Mouse (Mus musculus) embryo, embryonic 10 days (tissue): ENCODE measurements around the gene Vamp2.
A peak's percentile ranks its signal among the peaks of the same experiment; 100 is the strongest.

Experiments used
- DNase-seq: peaks from one replicate; pipeline ENCODE4 v3.0.0-alpha.2; 2015; ENCODE audit warnings: low spot score

Vamp2 gene

GRCm38 (mm10) chr11:69099177-69099914 lies 11.1 kb downstream of the Vamp2 start:
- DNase-seq: no peak

GRCm38 (mm10) chr11:69099915-69100345 lies 11.6 kb downstream of the Vamp2 start:
- DNase-seq: peak; percentile 91

GRCm38 (mm10) chr11:69100639-69101360 lies 12.5 kb downstream of the Vamp2 start:
- no peak for DNase-seq

DNA sequence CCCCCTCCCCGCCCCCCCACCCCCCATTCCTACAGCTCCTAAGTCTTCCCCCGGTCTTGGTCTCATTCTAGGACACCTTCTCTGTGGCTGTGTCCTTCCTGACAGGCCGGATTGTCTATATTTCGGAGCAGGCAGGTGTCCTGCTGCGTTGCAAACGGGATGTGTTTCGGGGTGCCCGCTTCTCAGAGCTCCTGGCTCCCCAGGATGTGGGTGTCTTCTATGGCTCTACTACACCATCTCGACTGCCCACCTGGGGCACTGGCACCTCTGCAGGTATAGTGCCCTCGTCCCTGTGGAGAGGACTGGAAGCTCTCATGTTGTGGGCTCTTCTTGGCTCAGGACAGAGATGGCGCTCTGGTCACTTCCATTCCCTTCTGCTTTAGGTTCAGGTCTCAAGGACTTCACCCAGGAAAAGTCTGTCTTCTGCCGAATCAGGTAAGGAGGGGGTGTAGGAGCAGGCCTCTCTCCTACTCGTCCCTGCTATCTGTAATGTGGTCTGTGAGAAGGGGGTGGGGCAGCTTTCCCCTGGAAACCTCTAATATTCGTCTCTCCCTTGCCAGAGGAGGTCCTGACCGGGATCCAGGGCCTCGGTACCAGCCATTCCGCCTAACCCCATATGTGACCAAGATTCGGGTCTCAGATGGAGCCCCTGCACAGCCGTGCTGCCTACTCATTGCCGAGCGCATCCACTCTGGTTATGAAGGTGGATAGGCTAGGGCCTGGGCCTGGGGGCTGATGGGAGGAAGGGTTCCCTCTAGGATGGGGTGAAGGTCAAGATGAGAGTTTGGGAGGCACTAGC lies 13.5 kb downstream of the Vamp2 start:
- no peak for DNase-seq

- DNase-seq: no peak
These were observed 14.1 kb downstream of the Vamp2 start for GRCm38 (mm10) chr11:69102403-69102725.

- no peak for DNase-seq
These were observed 14.8 kb downstream of the Vamp2 start for GRCm38 (mm10) chr11:69103121-69103520.

- no peak for DNase-seq
These were observed 15.5 kb downstream of the Vamp2 start for GRCm38 (mm10) chr11:69103531-69104435.

DNA sequence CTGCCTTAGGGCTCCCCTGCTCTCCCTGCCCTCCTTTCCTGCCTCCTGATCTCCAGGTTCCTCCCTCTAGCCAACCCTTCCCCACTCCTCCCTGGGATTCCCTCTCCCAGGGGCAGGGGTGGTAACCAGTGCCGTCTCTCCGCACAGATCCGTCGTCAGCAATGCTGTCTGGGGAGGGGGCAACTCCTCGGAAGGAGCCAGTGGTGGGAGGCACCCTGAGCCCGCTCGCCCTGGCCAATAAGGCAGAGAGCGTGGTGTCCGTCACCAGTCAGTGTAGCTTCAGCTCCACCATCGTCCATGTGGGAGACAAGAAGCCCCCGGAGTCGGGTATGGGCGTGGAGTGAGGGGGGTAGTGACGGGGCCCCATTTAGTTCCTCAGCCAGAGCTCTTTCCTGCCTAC lies 16.2 kb downstream of the Vamp2 start:
- DNase-seq: no peak

DNA sequence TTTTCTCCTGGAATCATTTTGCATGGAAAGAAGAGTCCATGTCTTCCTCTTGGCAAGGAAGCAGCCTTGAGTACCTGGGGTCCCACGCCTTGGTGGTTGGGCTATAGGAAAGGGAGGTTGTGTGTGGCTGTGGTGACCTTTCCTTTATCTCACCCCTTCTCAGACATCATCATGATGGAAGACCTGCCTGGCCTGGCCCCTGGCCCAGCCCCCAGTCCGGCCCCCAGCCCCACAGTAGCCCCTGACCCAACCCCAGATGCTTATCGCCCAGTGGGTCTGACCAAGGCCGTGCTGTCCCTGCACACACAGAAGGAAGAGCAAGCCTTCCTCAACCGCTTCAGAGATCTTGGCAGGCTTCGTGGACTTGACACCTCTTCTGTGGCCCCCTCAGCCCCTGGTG lies 16.9 kb downstream of the Vamp2 start:
- DNase-seq: no peak

GRCm38 (mm10) chr11:69105796-69106195 lies 17.5 kb downstream of the Vamp2 start:
- DNase-seq: no peak

DNA sequence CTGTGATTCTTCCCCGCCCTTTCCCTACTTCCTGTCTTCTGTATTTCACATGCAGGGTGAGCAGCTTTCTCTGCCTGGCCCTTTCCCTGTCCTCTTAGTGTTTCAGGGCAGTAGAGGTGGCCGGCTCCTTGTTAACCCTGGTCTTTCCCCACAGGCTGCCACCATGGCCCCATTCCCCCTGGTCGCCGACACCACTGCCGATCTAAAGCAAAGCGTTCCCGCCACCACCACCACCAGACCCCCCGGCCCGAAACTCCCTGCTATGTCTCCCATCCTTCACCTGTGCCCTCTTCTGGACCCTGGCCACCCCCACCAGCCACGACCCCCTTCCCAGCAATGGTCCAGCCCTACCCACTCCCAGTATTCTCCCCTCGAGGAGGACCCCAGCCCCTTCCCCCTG lies 18.0 kb downstream of the Vamp2 start:
- DNase-seq: no peak

GRCm38 (mm10) chr11:69106842-69107241 lies 18.6 kb downstream of the Vamp2 start:
- DNase-seq: no peak

DNA sequence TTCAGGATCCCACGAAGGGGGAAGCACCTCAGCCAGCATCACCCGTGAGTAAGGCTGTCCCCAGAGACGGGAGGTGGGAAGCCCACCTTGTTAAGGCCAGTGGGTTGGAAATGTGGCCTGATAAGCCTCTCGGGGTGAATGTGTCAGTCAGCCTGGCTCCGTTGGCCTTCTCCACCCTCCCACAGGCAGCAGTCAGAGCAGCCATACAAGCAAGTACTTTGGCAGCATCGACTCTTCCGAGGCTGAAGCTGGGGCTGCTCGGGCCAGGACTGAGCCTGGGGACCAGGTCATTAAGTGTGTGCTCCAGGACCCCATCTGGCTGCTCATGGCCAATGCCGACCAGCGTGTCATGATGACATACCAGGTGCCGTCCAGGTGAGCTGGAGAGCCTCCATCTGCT lies 19.4 kb downstream of the Vamp2 start:
- DNase-seq: no peak

GRCm38 (mm10) chr11:69108223-69108622 lies 19.9 kb downstream of the Vamp2 start:
- no peak for DNase-seq

DNA sequence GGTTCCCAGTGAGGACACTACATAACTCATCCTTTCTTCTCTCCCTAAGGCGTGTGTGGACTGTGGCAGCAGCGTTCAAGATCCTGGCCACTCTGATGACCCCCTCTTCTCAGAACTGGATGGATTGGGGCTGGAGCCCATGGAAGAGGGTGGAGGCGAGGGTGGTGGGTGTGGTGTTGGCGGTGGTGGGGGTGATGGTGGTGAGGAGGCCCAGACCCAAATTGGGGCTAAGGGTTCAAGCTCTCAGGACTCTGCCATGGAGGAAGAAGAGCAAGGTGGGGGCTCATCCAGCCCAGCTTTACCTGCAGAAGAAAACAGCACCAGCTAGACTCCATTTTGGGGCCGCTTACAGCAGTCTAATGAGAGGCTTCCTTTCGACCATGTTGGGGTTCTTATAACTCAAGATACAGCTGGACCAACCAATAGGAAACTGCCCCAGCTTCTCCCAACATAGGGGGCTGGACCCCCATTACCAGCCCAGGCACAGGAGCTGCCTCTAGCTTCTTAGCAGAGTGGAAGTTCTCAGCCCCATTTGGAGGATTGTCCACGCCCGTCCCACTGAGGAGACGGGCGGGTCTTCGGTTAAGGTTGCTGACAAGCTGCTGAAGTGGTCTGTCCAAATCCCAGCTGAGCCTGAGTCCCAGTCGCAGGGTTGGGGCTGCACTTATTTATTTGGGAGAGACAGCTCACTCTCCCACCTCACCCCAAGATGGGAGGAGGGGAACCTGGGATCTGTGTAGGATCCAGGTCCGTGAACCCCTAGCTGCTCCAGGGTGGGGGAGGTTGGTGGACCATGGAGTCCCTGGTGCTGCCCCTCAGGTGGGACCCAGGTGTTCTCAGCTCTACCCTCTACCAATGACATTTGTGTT lies 21.0 kb downstream of the Vamp2 start:
- no peak for DNase-seq

DNA sequence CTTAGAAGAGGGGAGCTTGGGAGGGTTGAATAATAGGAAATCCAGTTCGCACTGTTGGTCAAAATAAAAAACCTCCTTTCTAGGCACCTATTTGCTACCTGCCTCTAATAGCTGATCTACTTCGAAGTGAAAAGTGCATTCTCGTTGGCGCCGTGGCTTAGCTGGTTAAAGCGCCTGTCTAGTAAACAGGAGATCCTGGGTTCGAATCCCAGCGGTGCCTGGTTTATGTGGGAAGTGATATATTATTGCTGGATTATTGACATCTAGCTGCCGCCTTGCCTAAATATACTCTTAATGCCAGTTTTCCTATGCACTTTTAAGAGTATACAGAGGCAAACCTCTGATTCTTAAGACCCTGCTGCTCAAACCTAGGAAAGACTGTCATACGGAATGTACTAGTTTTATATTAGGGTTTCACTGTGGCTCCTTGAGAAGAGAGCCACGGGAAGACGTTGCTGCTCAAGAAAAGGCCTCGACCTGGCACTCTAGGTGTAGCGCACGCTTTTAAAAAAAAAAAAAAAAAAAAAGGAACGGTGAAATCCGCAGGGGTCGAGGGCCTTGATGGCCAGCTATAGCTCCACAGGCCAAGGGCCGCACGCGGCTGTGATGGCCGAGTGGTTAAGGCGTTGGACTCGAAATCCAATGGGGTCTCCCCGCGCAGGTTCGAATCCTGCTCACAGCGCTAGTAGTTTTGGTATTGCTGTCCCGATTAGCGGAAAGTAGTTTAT lies 22.2 kb downstream of the Vamp2 start:
- peak; percentile 96 for DNase-seq

DNA sequence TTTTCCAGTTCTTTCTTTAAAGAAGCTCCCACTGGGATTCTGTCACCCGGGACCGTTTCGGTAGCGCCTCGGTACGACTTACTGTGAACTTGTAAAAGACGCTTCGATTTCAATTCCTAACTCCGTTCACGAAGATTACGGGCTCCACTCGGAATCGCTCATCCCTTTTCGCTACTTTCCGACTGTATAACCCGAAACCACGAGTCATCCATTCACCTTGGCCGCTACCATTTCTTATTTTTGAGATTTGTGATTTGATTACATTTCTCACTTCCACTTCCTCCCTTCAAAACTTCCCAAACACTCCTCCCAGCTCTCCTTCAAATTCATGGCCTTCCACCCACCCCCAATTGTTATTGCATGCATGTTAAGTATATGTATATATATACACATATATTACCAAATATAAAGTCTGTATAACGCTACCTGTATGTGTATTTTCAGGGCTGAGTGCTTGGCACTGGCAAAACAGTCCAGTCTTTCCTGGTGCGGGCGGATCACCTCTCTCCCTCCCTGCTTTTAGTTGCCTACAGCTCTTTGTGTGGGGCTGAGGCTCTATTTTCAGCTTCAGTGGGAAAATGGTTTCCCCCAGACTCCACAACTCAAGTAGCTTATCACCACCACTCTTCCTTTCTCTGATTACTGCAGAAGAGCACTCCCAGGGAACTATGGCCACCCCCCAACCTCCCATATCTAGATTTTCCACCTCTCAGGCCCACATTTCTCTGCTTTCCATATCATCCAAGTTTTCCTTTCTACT lies 22.9 kb downstream of the Vamp2 start:
- peak; percentile 42 for DNase-seq

DNA sequence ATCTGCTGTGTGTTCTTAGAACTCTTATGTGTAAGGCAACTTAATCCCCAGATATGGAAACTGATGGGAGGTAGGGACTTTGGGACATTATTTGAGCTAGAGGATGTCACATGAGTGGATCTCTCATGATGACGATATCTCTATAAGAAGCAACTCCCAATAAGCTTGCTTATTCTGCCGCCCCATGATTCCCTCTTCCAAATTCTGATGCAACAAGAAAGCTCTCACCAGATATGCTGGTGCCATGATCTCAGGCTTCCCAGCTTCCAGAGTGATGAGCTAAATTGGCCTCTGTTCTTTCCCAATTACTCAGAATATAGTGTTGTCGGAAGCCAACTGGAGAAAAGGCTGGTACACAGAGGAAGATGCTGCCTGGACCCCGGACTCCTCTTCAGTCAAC lies 23.6 kb downstream of the Vamp2 start:
- no peak for DNase-seq

DNA sequence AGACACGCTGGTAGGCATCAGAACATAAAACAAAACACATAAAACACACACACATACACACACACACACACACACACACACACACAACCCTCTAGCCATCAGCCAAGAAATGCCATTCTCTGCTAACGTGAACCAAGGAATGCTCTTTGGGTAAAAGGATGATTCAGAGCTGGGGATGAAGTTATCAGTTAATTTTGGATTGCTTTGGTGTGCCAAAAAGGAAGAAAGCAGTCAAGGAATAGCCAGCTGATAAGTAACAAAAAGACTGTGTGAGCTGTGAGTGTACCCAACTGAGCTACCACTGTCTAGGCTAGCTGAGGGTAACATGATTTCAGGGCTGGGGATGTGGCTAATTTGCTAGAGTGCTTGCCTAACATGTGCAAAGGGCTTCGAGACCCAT lies 25.7 kb downstream of the Vamp2 start:
- no peak for DNase-seq
